Mouse (Mus musculus): ENCODE data around the gene Krt222. TPM values are rescaled to one million over a fixed set of nuclear protein-coding genes. Genes with fewer than 3 reads are reported as not detected.
"Not testable (repeated sequence)": the region's sequence is repeated elsewhere in the genome, so short reads cannot be mapped to it uniquely, and the experiment has no call there.

The Krt222 gene
- polyA plus RNA-seq, 1 experiment from 2014 or later = 0.12 TPM

DNA sequence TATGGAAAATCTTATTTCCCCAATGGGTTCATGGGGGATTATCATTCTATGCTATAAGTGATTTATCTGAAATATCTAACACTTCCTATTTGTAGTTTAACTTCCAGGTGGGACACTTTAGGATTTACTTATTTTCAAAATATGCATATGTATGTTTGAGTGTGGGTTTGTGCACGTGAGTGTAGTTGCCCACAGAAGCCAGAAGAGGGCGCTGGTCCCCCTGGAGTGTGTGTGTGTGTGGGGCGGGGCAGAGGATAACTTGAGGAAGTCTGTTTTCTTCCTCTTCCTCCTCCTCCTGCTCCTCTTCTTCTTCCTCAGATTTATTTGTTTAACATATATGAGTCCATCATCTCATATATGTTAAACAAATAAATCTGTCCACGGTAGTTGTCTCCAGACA, 12.3 kb upstream of the Krt222 start:
- WGBS = 81% methylated on average over 4 of the region's 4 CpGs
- Histone ChIP-seq H3K27ac (no peak overlapping the region), H3K4me3 (no peak overlapping the region), H3K27me3 (ENCODE audit: poor library complexity, severe bottlenecking) (no peaks in the 10 kb centered on the region), H3K4me1 (peaks cover 5% of the 10 kb centered on the region; the same call in 1 of the 2 replicates), H3K9me3 (no peaks in the 10 kb centered on the region), H3K36me3 (replicated peaks) (no peaks in the 10 kb centered on the region)
- no peak for DNase-seq (ENCODE audit: extremely low spot score, low spot score)

DNA sequence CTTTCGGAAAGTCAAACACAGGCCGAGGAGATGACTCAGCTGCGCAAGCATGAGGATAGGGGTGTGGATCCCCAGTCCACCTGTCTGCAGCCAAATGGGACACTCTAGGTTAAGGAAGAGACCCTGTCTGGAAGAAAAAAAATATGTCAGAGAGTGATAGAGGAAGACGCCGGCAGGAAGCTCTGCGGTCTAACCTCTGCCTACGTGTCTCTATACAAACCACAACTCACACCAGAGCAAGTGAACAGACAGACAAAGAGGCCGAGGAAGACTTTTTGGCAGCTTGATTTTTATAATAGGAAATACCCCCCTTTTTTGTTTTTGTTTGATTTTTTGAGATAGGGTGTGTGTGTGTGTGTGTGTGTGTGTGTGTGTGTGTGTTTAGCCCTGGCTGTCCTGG, 11.4 kb upstream of the Krt222 start:
- Histone ChIP-seq H3K36me3 (replicated peaks) (no peaks in the 10 kb centered on the region), H3K27ac (no peak overlapping the region), H3K4me3 (no peak overlapping the region), H3K27me3 (ENCODE audit: poor library complexity, severe bottlenecking) (no peaks in the 10 kb centered on the region), H3K4me1 (peaks cover 5% of the 10 kb centered on the region; the same call in 1 of the 2 replicates), H3K9me3 (no peaks in the 10 kb centered on the region)
- WGBS = 97% methylated on average over 8 of the region's 8 CpGs
- DNase-seq (ENCODE audit: extremely low spot score, low spot score) = no peak

DNA sequence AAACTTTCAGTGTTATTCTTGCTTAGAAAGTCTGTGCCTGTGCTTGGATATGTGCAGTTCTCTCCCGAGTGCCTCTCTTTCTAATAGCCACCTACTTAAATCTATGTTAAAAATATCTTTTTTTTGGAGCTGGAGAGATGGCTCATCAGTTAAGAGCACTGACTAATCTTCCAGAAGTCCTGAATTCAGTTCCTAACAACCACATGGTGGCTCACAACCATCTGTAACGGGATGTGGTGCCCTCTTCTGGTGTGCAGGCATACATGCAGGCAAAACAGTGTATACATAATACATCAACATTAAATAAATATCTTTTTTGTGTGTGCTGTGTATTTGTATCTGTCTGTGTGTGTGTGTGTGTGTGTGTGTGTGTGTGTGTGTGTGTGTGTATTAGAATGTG, 10.0 kb upstream of the Krt222 start:
- no peak for DNase-seq (ENCODE audit: extremely low spot score, low spot score)
- Histone ChIP-seq H3K27ac (no peak overlapping the region), H3K9me3 (no peaks in the 10 kb centered on the region), H3K4me1 (peaks cover 5% of the 10 kb centered on the region; the same call in 1 of the 2 replicates), H3K4me3 (no peak overlapping the region), H3K36me3 (replicated peaks) (no peaks in the 10 kb centered on the region), H3K27me3 (ENCODE audit: poor library complexity, severe bottlenecking) (no peaks in the 10 kb centered on the region)
- 57% methylated on average over 2 of the region's 2 CpGs for WGBS

DNA sequence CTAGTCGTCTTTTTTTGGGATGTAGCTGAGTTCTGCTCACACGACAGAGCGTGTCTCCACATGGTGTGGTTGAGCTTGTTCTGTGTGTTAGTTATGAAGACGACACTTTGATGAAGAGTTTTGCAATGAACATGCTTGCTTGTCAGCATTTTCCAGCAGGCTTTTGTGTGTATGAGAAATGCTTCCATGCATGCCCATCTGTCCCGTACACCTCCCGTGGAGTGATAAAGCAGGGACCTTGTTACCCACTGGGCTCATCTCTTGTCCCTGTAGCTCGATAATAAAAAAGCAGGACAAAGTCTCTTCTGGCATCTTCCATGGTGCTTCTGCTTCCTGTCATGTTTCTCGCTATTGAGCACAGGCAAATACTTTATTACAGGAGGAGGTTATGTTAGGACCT, 8.8 kb upstream of the Krt222 start:
- Histone ChIP-seq H3K9me3 (no peaks in the 10 kb centered on the region), H3K4me3 (no peak overlapping the region), H3K4me1 (peaks cover 5% of the 10 kb centered on the region; the same call in 1 of the 2 replicates), H3K27ac (no peak overlapping the region), H3K36me3 (replicated peaks) (no peaks in the 10 kb centered on the region), H3K27me3 (ENCODE audit: poor library complexity, severe bottlenecking) (no peaks in the 10 kb centered on the region)
- WGBS = 83% methylated on average over 8 of the region's 8 CpGs
- no peak for DNase-seq (ENCODE audit: extremely low spot score, low spot score)

DNA sequence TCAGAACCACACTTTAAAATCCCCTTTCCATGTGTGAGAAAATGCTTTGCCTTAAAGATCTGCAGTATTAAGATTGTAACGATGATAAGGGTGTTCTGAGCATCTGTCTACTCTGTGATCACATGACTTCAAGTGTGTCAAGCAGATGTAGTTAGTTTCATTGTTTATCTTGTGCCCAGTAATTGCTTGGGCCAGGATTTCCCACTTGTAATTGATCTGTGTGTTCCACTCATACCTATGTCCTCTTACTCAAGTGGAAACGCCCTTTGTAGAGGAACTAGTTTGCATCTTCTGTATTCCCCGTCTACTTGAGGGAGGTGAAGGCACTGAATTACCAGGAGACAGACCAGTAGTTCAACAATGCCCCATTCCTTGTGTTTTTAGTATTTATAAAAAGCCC, 6.8 kb upstream of the Krt222 start:
- H3K9me3 ChIP-seq = no peaks in the 10 kb centered on the region
- H3K27me3 ChIP-seq (ENCODE audit: poor library complexity, severe bottlenecking) = no peaks in the 10 kb centered on the region

DNA sequence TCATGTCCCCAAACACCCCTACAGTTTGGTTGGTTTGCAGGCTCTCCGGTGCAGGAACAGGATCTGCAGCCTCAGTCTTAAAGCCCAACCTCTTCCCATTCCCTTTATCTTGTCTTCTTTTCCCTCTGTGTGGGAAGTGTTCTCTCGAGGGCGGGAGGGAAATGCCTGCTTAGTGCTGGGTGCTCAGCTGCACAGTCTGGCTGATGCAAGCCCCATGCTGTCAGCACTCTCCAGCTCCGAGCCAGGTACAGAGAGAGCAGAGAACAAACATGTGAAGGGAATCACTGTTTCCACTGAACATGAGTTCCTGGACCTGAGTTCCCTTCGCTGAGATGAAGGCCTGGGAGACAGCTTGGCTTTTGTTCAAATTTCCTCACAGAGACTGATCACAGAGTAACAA, 6.4 kb upstream of the Krt222 start:
- H3K27me3 ChIP-seq (ENCODE audit: poor library complexity, severe bottlenecking) = no peaks in the 10 kb centered on the region
- 67% methylated on average over 5 of the region's 5 CpGs for WGBS
- H3K4me3 ChIP-seq = no peak overlapping the region
- H3K27ac ChIP-seq = no peak overlapping the region
- H3K36me3 ChIP-seq (replicated peaks) = no peaks in the 10 kb centered on the region
- peaks cover 5% of the 10 kb centered on the region; the same call in 1 of the 2 replicates for H3K4me1 ChIP-seq
- no peak for DNase-seq (ENCODE audit: extremely low spot score, low spot score)
- H3K9me3 ChIP-seq = no peaks in the 10 kb centered on the region

More for the DNA sequence above, 6.8 kb upstream of the Krt222 start:
- DNase-seq (ENCODE audit: extremely low spot score, low spot score) = no peak
- 82% methylated on average over 3 of the region's 3 CpGs for WGBS
- Histone ChIP-seq H3K36me3 (replicated peaks) (no peaks in the 10 kb centered on the region), H3K4me3 (no peak overlapping the region), H3K4me1 (peaks cover 5% of the 10 kb centered on the region; the same call in 1 of the 2 replicates), H3K27ac (no peak overlapping the region)

DNA sequence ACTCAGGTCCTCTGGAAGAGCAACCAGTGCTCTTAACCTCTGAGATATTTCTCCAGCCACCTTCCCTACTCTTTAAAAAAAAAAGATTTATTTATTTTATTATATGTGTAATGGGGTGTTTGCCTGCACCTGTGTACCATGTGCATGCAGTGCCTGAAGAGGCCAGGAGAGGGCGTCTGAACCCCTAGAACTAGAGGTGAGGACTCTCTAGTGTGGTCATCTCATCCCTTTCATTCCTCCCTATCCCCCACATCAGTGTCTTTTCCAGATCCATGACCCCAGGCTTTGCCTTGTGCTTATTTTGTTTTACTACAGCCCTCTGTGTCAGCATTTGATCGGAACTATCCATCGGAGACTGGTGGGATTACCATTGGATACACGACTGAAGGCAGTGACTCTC, 5.2 kb upstream of the Krt222 start:
- DNase-seq (ENCODE audit: extremely low spot score, low spot score) = no peak
- Histone ChIP-seq H3K27ac (no peak overlapping the region), H3K9me3 (no peaks in the 10 kb centered on the region), H3K4me1 (peaks cover 7% of the 10 kb centered on the region), H3K4me3 (no peak overlapping the region), H3K27me3 (ENCODE audit: poor library complexity, severe bottlenecking) (no peaks in the 10 kb centered on the region), H3K36me3 (replicated peaks) (no peaks in the 10 kb centered on the region)
- 58% methylated on average over 4 of the region's 4 CpGs for WGBS

DNA sequence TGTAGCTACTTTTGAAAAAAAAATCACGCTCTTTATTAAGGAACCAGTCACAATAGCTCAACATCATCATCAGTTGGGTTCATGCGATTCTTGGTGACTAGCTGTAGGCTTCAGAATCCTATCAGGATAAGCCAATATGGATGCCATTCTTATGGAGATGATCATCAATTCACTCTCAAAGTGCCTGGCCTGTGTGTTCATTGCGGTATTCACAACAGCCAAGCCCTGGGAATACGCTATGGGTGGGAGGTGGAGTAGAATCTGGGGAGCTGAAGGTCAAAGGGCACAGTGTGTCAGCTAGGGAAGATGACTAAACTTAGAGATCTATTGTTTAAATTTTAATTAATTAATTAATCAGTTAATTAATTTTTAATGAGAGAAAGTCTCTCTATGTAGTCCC, 4.0 kb upstream of the Krt222 start:
- DNase-seq (ENCODE audit: extremely low spot score, low spot score) = no peak
- peaks cover 8% of the 10 kb centered on the region for H3K4me1 ChIP-seq
- no peaks in the 10 kb centered on the region for H3K27me3 ChIP-seq (ENCODE audit: poor library complexity, severe bottlenecking)
- no peaks in the 10 kb centered on the region for H3K36me3 ChIP-seq (replicated peaks)
- H3K9me3 ChIP-seq = no peaks in the 10 kb centered on the region
- H3K27ac ChIP-seq = no peak overlapping the region
- 91% methylated on average over 4 of the region's 4 CpGs for WGBS
- no peak overlapping the region for H3K4me3 ChIP-seq

DNA sequence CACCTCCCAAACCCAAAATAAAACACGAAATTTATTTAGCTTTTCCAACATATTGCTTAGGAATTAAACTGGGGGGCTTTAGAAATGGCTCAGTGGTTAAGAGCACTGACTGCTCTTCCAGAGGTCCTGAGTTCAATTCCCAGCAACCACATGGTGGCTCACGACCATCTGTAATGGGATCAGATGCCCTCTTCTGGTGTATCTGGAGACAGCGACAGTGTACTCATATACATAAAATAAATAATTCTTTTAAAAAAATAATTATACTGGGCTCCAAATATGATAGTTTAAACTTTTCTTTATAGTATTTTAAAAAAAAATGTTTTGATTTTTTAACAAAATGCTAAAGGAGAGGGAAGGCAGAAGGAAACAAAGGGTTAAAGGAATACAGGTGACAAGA, 634 bp upstream of the Krt222 start:
- WGBS = 55% methylated on average over 3 of the region's 3 CpGs
- not testable (repeated sequence) for H3K9me3 ChIP-seq; H3K27ac ChIP-seq; H3K4me3 ChIP-seq; H3K36me3 ChIP-seq (replicated peaks); H3K27me3 ChIP-seq (ENCODE audit: poor library complexity, severe bottlenecking); DNase-seq (ENCODE audit: extremely low spot score, low spot score); H3K4me1 ChIP-seq

DNA sequence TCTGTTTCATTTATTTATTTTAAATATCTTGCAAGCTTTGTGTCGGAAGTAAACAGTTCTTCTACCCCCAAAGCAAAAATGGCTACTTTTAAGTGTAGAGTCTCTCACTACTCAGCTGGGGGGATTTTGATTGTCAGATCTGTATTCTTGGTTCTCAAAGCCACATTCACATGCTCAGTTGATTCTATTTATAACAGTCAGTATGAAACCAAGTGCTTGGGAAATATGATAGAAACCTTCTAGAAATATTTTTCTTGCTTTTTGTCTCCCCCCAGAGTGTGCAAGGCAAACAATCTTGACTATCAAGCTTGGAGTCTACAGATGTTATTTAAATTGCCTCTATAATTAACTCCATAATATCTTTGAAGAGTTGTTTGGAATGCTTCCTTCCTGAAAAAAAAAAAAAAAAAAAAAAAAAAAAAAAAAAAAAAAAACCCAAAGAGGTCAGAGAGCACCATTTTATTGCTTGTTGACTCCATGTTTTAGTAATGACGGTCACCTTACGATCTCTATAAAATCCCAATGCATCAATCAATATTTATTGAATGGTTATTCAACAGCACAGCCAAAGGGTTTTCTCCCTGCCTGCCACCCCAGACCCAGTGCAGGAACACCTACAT, 575 bp downstream of the Krt222 start:
- no peaks in the 10 kb centered on the region for H3K36me3 ChIP-seq (replicated peaks)
- no peaks in the 10 kb centered on the region for H3K9me3 ChIP-seq
- no peaks in the 10 kb centered on the region for H3K27me3 ChIP-seq (ENCODE audit: poor library complexity, severe bottlenecking)
- H3K4me3 ChIP-seq = peak overlapping the region; percentile 40
- no peak for DNase-seq (ENCODE audit: extremely low spot score, low spot score)
- 85% methylated on average over 3 of the region's 3 CpGs for WGBS
- peaks cover 8% of the 10 kb centered on the region for H3K4me1 ChIP-seq
- no peak overlapping the region for H3K27ac ChIP-seq

DNA sequence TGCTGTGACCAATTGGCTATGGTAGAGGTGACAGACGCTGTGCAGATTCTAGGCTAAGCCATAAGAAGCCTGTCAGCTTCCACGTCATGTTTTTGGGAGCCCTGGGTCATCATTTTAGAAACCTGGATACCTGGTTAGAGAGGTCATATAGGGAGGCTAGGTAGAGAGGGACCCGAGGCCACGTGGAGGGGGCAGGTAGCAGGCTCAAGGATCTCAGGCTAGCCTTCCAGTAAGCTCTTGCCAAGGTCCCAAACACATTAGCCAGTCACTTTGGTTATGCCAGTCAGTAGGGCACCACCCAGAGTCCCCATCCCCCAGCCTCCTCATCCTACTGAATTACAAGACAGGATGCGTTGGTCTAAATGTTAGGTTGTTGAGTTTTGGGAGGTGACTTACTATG, 1.8 kb downstream of the Krt222 start:
- H3K4me1 ChIP-seq = peaks cover 8% of the 10 kb centered on the region
- H3K27ac ChIP-seq = no peak overlapping the region
- DNase-seq (ENCODE audit: extremely low spot score, low spot score) = no peak
- no peaks in the 10 kb centered on the region for H3K9me3 ChIP-seq
- WGBS = 80% methylated on average over 5 of the region's 5 CpGs
- H3K36me3 ChIP-seq (replicated peaks) = no peaks in the 10 kb centered on the region
- H3K4me3 ChIP-seq = no peak overlapping the region
- H3K27me3 ChIP-seq (ENCODE audit: poor library complexity, severe bottlenecking) = no peaks in the 10 kb centered on the region

DNA sequence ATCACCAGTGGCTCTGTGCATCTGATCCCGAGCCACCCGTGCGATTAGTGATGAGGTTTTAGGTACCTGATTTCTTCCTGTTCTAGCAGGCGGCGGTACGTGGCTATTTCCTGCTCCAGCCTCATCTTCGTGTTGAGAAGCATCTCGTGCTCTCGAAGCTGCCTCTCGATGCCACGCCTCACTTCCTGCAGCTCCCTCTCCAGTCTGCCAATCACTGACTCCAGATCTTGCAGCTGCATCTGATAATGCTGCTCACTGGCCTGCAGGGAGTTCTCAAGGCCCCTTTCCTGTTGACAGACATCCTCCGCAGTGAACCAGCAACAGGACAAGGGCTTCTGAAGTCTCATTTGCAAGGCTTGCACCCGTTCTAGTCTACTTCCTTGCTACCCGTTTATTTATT, 5.4 kb downstream of the Krt222 start:
- Histone ChIP-seq H3K36me3 (replicated peaks) (no peaks in the 10 kb centered on the region), H3K4me1 (no peaks in the 10 kb centered on the region), H3K27ac (no peak overlapping the region), H3K9me3 (no peaks in the 10 kb centered on the region), H3K4me3 (no peak overlapping the region), H3K27me3 (ENCODE audit: poor library complexity, severe bottlenecking) (no peaks in the 10 kb centered on the region)
- DNase-seq (ENCODE audit: extremely low spot score, low spot score) = no peak
- 73% methylated on average over 14 of the region's 14 CpGs for WGBS

DNA sequence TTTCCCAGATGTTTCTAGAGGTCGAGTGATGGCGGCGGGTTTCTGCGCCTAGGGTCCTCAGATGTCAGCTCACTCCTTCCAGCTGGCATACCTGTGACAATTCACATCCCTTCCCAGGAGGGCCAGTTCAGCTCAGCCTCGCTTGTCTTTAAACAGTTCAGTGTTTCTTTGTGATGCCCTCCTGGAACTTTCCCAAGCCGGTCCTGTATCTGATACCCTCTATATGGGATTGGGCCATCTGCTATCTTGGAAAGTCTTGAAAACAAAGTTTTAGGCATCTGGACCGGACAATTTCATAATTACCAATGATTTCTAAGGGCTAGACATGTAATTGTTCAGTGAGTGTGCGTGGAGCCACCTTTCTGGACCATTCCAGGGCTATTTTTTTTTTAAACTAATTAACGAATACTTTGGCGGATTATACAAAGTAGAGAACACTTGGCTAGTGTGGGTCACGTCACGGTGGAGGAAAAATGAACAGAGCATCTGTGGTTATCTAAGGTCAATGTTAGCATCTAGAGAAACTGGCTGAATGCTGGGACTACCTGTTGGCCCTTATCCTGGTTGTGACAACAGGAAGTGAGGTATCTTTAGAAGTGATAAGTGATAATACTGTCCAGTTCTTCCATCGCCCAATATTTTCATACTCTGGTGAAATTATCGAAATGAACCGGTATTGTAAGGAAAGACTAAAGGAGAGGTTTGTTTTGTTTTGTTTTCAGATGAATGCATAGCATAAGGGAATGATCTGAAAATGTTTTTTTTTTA, 12.7 kb downstream of the Krt222 start:
- Histone ChIP-seq H3K9me3 (no peaks in the 10 kb centered on the region), H3K4me1 (peaks cover 35% of the 10 kb centered on the region), H3K4me3 (peak overlapping the region; percentile 87), H3K27me3 (ENCODE audit: poor library complexity, severe bottlenecking) (no peaks in the 10 kb centered on the region), H3K27ac (peak overlapping the region; percentile 100), H3K36me3 (replicated peaks) (peaks cover 20% of the 10 kb centered on the region)
- WGBS = 25% methylated on average over 15 of the region's 15 CpGs
- DNase-seq (ENCODE audit: extremely low spot score, low spot score) = no peak
